Mouse (Mus musculus): ENCODE measurements around the gene Pid1. TPM values are rescaled to one million over a fixed set of nuclear protein-coding genes. Genes with fewer than 3 reads are reported as not detected.

Pid1 gene
- polyA plus RNA-seq, 1 experiment from 2014 or later: 107 TPM

GRCm38 (mm10) chr1:84141561-84141960 lies 222.4 kb downstream of the Pid1 start:
- Histone ChIP-seq H3K36me3 (ENCODE audit: control insufficient read depth, insufficient read depth, low read length) (no peaks in the 10 kb centered on the region), H3K9ac (ENCODE audit: low read depth, low read length) (no peak overlapping the region), H3K9me3 (ENCODE audit: control insufficient read depth, low read length) (no peaks in the 10 kb centered on the region), H3K4me3 (ENCODE audit: low read length) (no peak overlapping the region), H3K4me2 (ENCODE audit: low read length) (no peak overlapping the region), H3K27ac (ENCODE audit: low read depth, low read length) (no peak overlapping the region), H3K27me3 (replicated peaks; ENCODE audit: control insufficient read depth, insufficient read depth, low read length) (no peaks in the 10 kb centered on the region), H3K4me1 (ENCODE audit: control insufficient read depth, insufficient read depth, low read depth, low read length) (no peaks in the 10 kb centered on the region)
- ATAC-seq: no peak
- 47% methylated on average over 1 of the region's 1 CpGs for WGBS

DNA sequence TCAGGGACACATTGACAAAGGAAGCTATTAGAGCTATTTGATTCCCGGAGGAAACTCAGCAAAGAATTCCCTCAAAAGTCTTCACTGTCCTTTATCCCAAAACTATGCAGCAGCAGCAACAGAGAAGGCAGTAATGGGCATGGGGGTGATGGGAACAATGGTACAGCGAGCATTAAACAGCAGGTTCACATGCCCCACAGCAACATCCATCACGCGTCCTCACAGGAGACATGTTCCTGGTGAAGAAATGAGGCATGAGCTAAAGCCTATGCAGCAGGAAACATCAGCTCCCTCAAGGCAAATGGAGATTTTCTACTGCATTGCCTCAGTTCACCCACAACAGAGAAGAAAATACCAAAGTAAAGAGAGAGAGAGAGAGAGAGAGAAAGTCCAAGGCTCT lies 231.5 kb downstream of the Pid1 start:
- no peak overlapping the region for H3K9ac ChIP-seq (ENCODE audit: low read depth, low read length)
- no peak overlapping the region for H3K4me2 ChIP-seq (ENCODE audit: low read length)
- no peaks in the 10 kb centered on the region for H3K36me3 ChIP-seq (ENCODE audit: control insufficient read depth, insufficient read depth, low read length)
- WGBS: 42% methylated on average over 4 of the region's 4 CpGs
- no peaks in the 10 kb centered on the region for H3K27me3 ChIP-seq (replicated peaks; ENCODE audit: control insufficient read depth, insufficient read depth, low read length)
- H3K4me3 ChIP-seq (ENCODE audit: low read length): no peak overlapping the region
- no peak overlapping the region for H3K27ac ChIP-seq (ENCODE audit: low read depth, low read length)
- H3K4me1 ChIP-seq (ENCODE audit: control insufficient read depth, insufficient read depth, low read depth, low read length): peaks cover 4% of the 10 kb centered on the region
- ATAC-seq: peak; percentile 51; the same call in 1 of the 2 replicates
- H3K9me3 ChIP-seq (ENCODE audit: control insufficient read depth, low read length): no peaks in the 10 kb centered on the region

DNA sequence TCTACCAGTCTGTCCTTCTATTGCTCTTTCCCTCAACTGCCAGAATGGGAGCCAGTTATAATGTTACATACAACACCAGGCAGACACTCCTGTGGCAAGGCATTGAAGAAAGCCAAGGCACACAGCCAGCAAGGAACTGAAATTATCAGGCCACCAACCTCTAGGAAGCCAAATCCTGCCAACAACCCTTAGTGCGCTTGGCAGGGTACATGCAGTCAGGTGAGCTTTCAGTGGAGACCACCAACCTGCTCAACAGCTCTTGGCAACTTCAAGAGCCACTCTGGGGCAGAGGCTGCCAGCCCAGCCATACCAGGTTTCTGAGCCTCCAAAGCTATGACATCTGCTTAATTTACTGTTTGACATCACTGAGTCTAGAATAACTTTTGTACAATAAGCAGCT lies 232.2 kb downstream of the Pid1 start:
- 0 out of 2 replicates have a peak, but pooled peaks have one; percentile 60 for ATAC-seq
- WGBS: 77% methylated on average over 1 of the region's 1 CpGs
- Histone ChIP-seq H3K36me3 (ENCODE audit: control insufficient read depth, insufficient read depth, low read length) (no peaks in the 10 kb centered on the region), H3K4me2 (ENCODE audit: low read length) (no peak overlapping the region), H3K9me3 (ENCODE audit: control insufficient read depth, low read length) (no peaks in the 10 kb centered on the region), H3K9ac (ENCODE audit: low read depth, low read length) (no peak overlapping the region), H3K4me1 (ENCODE audit: control insufficient read depth, insufficient read depth, low read depth, low read length) (peaks cover 4% of the 10 kb centered on the region), H3K27ac (ENCODE audit: low read depth, low read length) (no peak overlapping the region), H3K4me3 (ENCODE audit: low read length) (no peak overlapping the region), H3K27me3 (replicated peaks; ENCODE audit: control insufficient read depth, insufficient read depth, low read length) (no peaks in the 10 kb centered on the region)

- Histone ChIP-seq H3K27me3 (replicated peaks; ENCODE audit: control insufficient read depth, insufficient read depth, low read length) (no peaks in the 10 kb centered on the region), H3K36me3 (ENCODE audit: control insufficient read depth, insufficient read depth, low read length) (no peaks in the 10 kb centered on the region), H3K4me2 (ENCODE audit: low read length) (no peak overlapping the region), H3K4me1 (ENCODE audit: control insufficient read depth, insufficient read depth, low read depth, low read length) (peaks cover 4% of the 10 kb centered on the region), H3K27ac (ENCODE audit: low read depth, low read length) (no peak overlapping the region), H3K9me3 (ENCODE audit: control insufficient read depth, low read length) (no peaks in the 10 kb centered on the region), H3K9ac (ENCODE audit: low read depth, low read length) (no peak overlapping the region), H3K4me3 (ENCODE audit: low read length) (no peak overlapping the region)
- 65% methylated on average over 4 of the region's 4 CpGs for WGBS
- ATAC-seq: peak; percentile 63; the same call in 1 of the 2 replicates
These were observed 235.5 kb downstream of the Pid1 start for GRCm38 (mm10) chr1:84128510-84128909.

- ATAC-seq: 0 out of 2 replicates have a peak, but pooled peaks have one; percentile 60
- no peaks in the 10 kb centered on the region for H3K4me1 ChIP-seq (ENCODE audit: control insufficient read depth, insufficient read depth, low read depth, low read length)
- H3K4me2 ChIP-seq (ENCODE audit: low read length): no peak overlapping the region
- H3K9me3 ChIP-seq (ENCODE audit: control insufficient read depth, low read length): no peaks in the 10 kb centered on the region
- no peaks in the 10 kb centered on the region for H3K36me3 ChIP-seq (ENCODE audit: control insufficient read depth, insufficient read depth, low read length)
- no peaks in the 10 kb centered on the region for H3K27me3 ChIP-seq (replicated peaks; ENCODE audit: control insufficient read depth, insufficient read depth, low read length)
- no peak overlapping the region for H3K4me3 ChIP-seq (ENCODE audit: low read length)
- WGBS: 82% methylated on average over 2 of the region's 2 CpGs
- H3K27ac ChIP-seq (ENCODE audit: low read depth, low read length): no peak overlapping the region
- H3K9ac ChIP-seq (ENCODE audit: low read depth, low read length): no peak overlapping the region
These were observed 244.7 kb downstream of the Pid1 start for GRCm38 (mm10) chr1:84119306-84119705.

DNA sequence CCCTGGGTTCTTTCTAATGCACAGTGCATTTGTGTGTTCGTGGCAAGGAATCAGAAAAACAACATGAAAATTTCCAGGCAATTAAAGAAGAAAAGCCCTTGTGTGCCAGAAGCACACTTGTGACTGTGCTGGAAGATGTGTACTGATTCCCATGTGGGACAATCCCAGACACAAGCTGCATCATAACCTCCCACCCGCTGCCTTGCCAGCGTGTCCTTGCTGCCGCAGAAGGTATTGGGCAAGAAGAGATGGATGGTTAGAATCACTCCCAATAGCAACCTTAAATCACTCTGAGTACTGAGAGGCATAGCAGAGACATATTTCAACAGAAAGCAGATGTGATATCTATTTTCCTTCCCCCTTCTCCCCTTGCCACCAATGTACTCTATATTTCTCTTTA lies 257.2 kb downstream of the Pid1 start:
- Histone ChIP-seq H3K27me3 (replicated peaks; ENCODE audit: control insufficient read depth, insufficient read depth, low read length) (no peaks in the 10 kb centered on the region), H3K36me3 (ENCODE audit: control insufficient read depth, insufficient read depth, low read length) (no peaks in the 10 kb centered on the region), H3K9ac (ENCODE audit: low read depth, low read length) (no peak overlapping the region), H3K4me1 (ENCODE audit: control insufficient read depth, insufficient read depth, low read depth, low read length) (no peaks in the 10 kb centered on the region), H3K9me3 (ENCODE audit: control insufficient read depth, low read length) (no peaks in the 10 kb centered on the region), H3K4me3 (ENCODE audit: low read length) (no peak overlapping the region), H3K27ac (ENCODE audit: low read depth, low read length) (no peak overlapping the region), H3K4me2 (ENCODE audit: low read length) (no peak overlapping the region)
- ATAC-seq: 0 out of 2 replicates have a peak, but pooled peaks have one; percentile 27
- WGBS: 55% methylated on average over 4 of the region's 4 CpGs

DNA sequence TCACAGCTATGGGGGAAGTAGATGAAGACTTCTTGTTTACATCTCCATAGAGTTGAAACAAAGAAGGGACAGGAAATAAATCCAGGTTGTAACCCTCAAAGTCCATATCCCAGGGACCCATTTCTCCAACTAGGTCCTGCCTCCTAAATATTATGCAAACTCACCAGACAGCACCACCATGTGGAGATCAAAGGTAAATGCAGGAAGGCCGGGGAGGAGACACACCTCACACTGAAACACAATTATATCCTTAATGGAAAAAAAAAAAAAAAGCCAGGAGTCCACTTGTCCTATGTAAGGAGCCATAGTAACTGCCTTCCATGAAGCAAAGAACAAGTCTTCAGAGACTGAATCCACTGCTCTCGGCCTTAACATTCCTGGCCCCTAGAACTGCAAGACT lies 261.9 kb downstream of the Pid1 start:
- Histone ChIP-seq H3K4me1 (ENCODE audit: control insufficient read depth, insufficient read depth, low read depth, low read length) (no peaks in the 10 kb centered on the region), H3K4me2 (ENCODE audit: low read length) (no peak overlapping the region), H3K9me3 (ENCODE audit: control insufficient read depth, low read length) (no peaks in the 10 kb centered on the region), H3K9ac (ENCODE audit: low read depth, low read length) (no peak overlapping the region), H3K4me3 (ENCODE audit: low read length) (no peak overlapping the region), H3K27me3 (replicated peaks; ENCODE audit: control insufficient read depth, insufficient read depth, low read length) (no peaks in the 10 kb centered on the region), H3K27ac (ENCODE audit: low read depth, low read length) (no peak overlapping the region), H3K36me3 (ENCODE audit: control insufficient read depth, insufficient read depth, low read length) (no peaks in the 10 kb centered on the region)
- no peak for ATAC-seq
- WGBS: 86% methylated on average over 2 of the region's 2 CpGs

- no peak overlapping the region for H3K27ac ChIP-seq (ENCODE audit: low read depth, low read length)
- no peak overlapping the region for H3K9ac ChIP-seq (ENCODE audit: low read depth, low read length)
- no peak overlapping the region for H3K4me3 ChIP-seq (ENCODE audit: low read length)
- no peak for ATAC-seq
- no peak overlapping the region for H3K4me2 ChIP-seq (ENCODE audit: low read length)
- no peaks in the 10 kb centered on the region for H3K36me3 ChIP-seq (ENCODE audit: control insufficient read depth, insufficient read depth, low read length)
- no peaks in the 10 kb centered on the region; the same call in 1 of the 2 replicates for H3K4me1 ChIP-seq (ENCODE audit: control insufficient read depth, insufficient read depth, low read depth, low read length)
- no peaks in the 10 kb centered on the region for H3K27me3 ChIP-seq (replicated peaks; ENCODE audit: control insufficient read depth, insufficient read depth, low read length)
- no peaks in the 10 kb centered on the region for H3K9me3 ChIP-seq (ENCODE audit: control insufficient read depth, low read length)
These were observed 266.6 kb downstream of the Pid1 start for GRCm38 (mm10) chr1:84097398-84097797.

DNA sequence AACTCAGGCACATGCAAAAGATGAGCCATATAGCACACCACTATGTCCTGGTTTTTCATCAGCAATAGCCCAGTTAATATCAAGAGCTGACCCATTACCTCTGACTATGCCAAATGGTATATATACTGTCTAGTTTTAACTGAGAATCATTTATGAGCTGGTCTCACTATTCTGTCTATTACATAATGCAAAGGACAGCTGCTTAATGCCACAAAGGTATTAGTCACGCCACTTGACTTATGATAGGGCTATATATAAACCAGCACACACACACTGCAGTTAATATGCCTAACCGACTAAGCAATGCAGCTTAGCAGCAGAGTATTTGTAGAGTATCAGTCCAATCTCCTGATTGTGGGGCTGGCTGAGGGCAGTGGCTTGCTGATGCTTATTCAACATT lies 270.7 kb downstream of the Pid1 start:
- Histone ChIP-seq H3K4me1 (ENCODE audit: control insufficient read depth, insufficient read depth, low read depth, low read length) (no peaks in the 10 kb centered on the region; the same call in 1 of the 2 replicates), H3K36me3 (ENCODE audit: control insufficient read depth, insufficient read depth, low read length) (no peaks in the 10 kb centered on the region), H3K4me3 (ENCODE audit: low read length) (no peak overlapping the region), H3K27ac (ENCODE audit: low read depth, low read length) (no peak overlapping the region), H3K9me3 (ENCODE audit: control insufficient read depth, low read length) (no peaks in the 10 kb centered on the region), H3K27me3 (replicated peaks; ENCODE audit: control insufficient read depth, insufficient read depth, low read length) (no peaks in the 10 kb centered on the region), H3K9ac (ENCODE audit: low read depth, low read length) (no peak overlapping the region), H3K4me2 (ENCODE audit: low read length) (no peak overlapping the region)
- 0 out of 2 replicates have a peak, but pooled peaks have one; percentile 26 for ATAC-seq
- WGBS: 64% methylated on average over 2 of the region's 2 CpGs

GRCm38 (mm10) chr1:84089664-84090063 lies 274.3 kb downstream of the Pid1 start:
- no peak for ATAC-seq
- H3K4me3 ChIP-seq (ENCODE audit: low read length): no peak overlapping the region
- H3K36me3 ChIP-seq (ENCODE audit: control insufficient read depth, insufficient read depth, low read length): no peaks in the 10 kb centered on the region
- no peak overlapping the region for H3K27ac ChIP-seq (ENCODE audit: low read depth, low read length)
- H3K4me2 ChIP-seq (ENCODE audit: low read length): no peak overlapping the region
- peaks cover 3% of the 10 kb centered on the region for H3K4me1 ChIP-seq (ENCODE audit: control insufficient read depth, insufficient read depth, low read depth, low read length)
- H3K9me3 ChIP-seq (ENCODE audit: control insufficient read depth, low read length): no peaks in the 10 kb centered on the region
- no peak overlapping the region for H3K9ac ChIP-seq (ENCODE audit: low read depth, low read length)
- H3K27me3 ChIP-seq (replicated peaks; ENCODE audit: control insufficient read depth, insufficient read depth, low read length): no peaks in the 10 kb centered on the region
- 84% methylated on average over 2 of the region's 2 CpGs for WGBS
